Mouse (Mus musculus) heart, embryonic 16.5 days (tissue): ENCODE results near the gene Bco2. TPM values are rescaled to one million over a fixed set of nuclear protein-coding genes. Genes with fewer than 3 reads are reported as not detected.
A peak's percentile ranks its signal among the peaks of the same experiment; 100 is the strongest.

ENCODE experiments used
- ATAC-seq: fragments of 200-750 bp; cut with Nextera tagmentation; replicated peaks from 2 replicates; pipeline ENCODE4 v1.8.0; 2017; ENCODE audit warnings: moderate number of reproducible peaks; ENCODE audit not compliant: insufficient read depth, low FRiP score; ENCODE audit errors: extremely low read depth
- H3K27ac ChIP-seq: fragments of 300-500 bp; sonication (generic); 2 replicates; pipeline ENCODE4 v1.5.1; 2014; ENCODE audit warnings: mild to moderate bottlenecking, low read length, control low read depth, moderate library complexity
- H3K27me3 ChIP-seq: fragments of 300-500 bp; sonication (generic); 2 replicates; pipeline ENCODE4 v1.6.1; 2014; ENCODE audit warnings: low read length, mixed read lengths; ENCODE audit not compliant: control insufficient read depth, insufficient read depth
- H3K36me3 ChIP-seq: fragments of 300-500 bp; sonication (generic); 2 replicates; pipeline ENCODE4 v1.6.1; 2014; ENCODE audit not compliant: control insufficient read depth, insufficient read depth
- H3K4me1 ChIP-seq: fragments of 300-500 bp; sonication (generic); 2 replicates; pipeline ENCODE4 v1.6.1; 2014; ENCODE audit warnings: low read length, mixed read lengths; ENCODE audit not compliant: control insufficient read depth, insufficient read depth
- H3K4me2 ChIP-seq: fragments of 300-500 bp; sonication (generic); 2 replicates; pipeline ENCODE4 v1.6.1; 2014; ENCODE audit warnings: low read depth, mild to moderate bottlenecking, control low read depth, low read length
- H3K4me3 ChIP-seq: fragments of 300-500 bp; sonication (generic); 2 replicates; pipeline ENCODE4 v1.5.1; 2014; ENCODE audit warnings: mild to moderate bottlenecking, control low read depth, low read length
- H3K9ac ChIP-seq: fragments of 300-500 bp; sonication (generic); 2 replicates; pipeline ENCODE4 v1.6.1; 2014; ENCODE audit warnings: low read length, control low read depth
- H3K9me3 ChIP-seq: fragments of 300-500 bp; sonication (generic); replicated peaks from 2 replicates; pipeline ENCODE4 v1.6.1; 2016; ENCODE audit warnings: low read length; ENCODE audit not compliant: control insufficient read depth
- WGBS: fragments of 180-500 bp; shearing (Covaris S2); extraction: QIAGEN DNeasy Blood & Tissue Kit; methylation state at CpG from one replicate; pipeline ENCODE4 v1.1.7; 2014; 5-methylcytosine and 5-hydroxymethylcytosine counted together
- polyA plus RNA-seq: library from polyadenylated mRNA; unstranded; fragments of >200 nt; fragmentation: Nextera tagmentation; extraction: Ambion mirVana; gene quantifications from 2 replicates; pipeline ENCODE4 v1.2.1, GENCODE M21; 2015

Gene Bco2
- polyA plus RNA-seq, 1 experiment from 2014 or later: 0.21 TPM

GRCm38 (mm10) chr9:50528293-50528892 lies 26.6 kb downstream of the Bco2 start, which contains the start of gene Pts:
Gene Pts (minus strand): TSS chr9:50528724.
- Histone ChIP-seq H3K27ac (peak within 1 kb of the TSS; percentile 78), H3K36me3 (0 out of 2 replicates have a peak, but pooled peaks cover 2% of the 10 kb centered on the region)
- WGBS: under 1% methylated on average over 54 of the region's 54 CpGs

DNA sequence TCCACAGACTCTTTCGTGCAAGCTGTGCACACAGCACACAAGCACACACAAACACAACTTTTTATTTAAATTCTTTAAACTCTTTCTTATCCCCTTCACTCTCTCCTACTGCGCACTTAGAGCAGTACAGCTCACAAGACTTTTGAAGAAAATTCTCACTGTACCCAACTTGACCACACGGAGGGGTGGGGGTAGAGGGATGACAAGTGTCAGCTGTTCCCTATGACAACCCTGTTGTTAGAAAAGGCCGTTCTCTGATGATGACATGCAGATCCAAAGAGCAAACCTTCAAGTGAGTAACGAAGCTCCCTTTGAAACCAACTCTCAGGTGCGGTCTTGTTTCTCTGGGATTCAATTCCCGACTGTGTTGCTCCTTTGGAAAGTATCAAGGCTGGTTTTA lies 27.1 kb downstream of the Bco2 start:
- Histone ChIP-seq H3K27me3 (no peaks in the 10 kb centered on the region), H3K4me3 (peak overlapping the region; percentile 68), H3K4me2 (peak overlapping the region; percentile 79), H3K36me3 (0 out of 2 replicates have a peak, but pooled peaks cover 2% of the 10 kb centered on the region), H3K4me1 (peaks cover 9% of the 10 kb centered on the region), H3K9me3 (no peaks in the 10 kb centered on the region), H3K9ac (peak overlapping the region; percentile 79), H3K27ac (no peak overlapping the region)
- 36% methylated on average over 7 of the region's 7 CpGs for WGBS
- no peak for ATAC-seq

More at GRCm38 (mm10) chr9:50528293-50528892, 26.6 kb downstream of the Bco2 start, which contains the start of gene Pts:
- Histone ChIP-seq H3K27me3 (no peaks in the 10 kb centered on the region), H3K9ac (peak within 1 kb of the TSS; percentile 79), H3K4me1 (peaks cover 9% of the 10 kb centered on the region), H3K9me3 (no peaks in the 10 kb centered on the region), H3K4me2 (peak within 1 kb of the TSS; percentile 79), H3K4me3 (peak within 1 kb of the TSS; percentile 68)
- ATAC-seq: peak; percentile 100

DNA sequence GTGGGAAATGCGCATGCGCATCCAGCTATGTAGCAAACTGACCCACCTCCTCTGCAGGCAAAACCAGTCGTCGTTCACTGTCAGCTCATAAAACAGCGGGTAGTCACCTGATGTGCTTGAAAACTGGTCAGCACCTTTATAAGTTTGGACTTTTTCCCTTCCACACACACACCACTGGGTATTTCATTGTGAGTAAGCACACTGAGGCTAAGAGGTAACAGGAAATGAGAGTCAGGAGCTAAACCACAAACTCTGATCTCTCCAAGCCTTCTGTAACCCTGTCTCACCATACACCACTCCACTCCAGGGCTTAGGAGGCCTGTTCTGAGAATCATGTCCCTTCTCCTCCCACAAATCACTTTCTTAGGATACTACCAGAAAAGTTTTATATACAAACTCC lies 29.4 kb downstream of the Bco2 start:
- H3K27ac ChIP-seq: no peak overlapping the region
- peaks cover 7% of the 10 kb centered on the region for H3K36me3 ChIP-seq
- H3K9me3 ChIP-seq: no peaks in the 10 kb centered on the region
- WGBS: 77% methylated on average over 5 of the region's 5 CpGs
- H3K27me3 ChIP-seq: no peaks in the 10 kb centered on the region
- no peak overlapping the region for H3K4me2 ChIP-seq
- H3K4me3 ChIP-seq: no peak overlapping the region
- no peak for ATAC-seq
- no peak overlapping the region for H3K9ac ChIP-seq
- H3K4me1 ChIP-seq: peaks cover 9% of the 10 kb centered on the region

DNA sequence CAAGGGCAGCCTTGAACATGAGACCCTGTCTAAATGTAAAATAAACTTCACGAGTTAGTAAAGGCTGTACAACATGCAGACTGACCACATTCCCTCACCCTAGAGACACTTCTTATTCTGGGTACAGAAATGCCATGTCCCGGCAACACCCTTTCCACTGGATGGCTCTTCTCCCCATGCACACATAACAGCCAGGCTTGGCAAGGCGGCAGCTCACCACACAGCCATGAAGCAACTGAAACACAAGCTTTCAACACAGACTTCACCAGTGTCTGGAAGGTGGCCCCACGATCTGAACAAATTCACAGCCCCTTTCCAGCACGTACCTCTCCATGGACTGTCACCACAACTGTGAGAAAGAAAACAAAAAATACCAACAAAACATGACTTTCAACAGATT lies 30.0 kb downstream of the Bco2 start:
- no peak for ATAC-seq
- no peak overlapping the region for H3K27ac ChIP-seq
- 86% methylated on average over 5 of the region's 5 CpGs for WGBS
- no peak overlapping the region for H3K4me2 ChIP-seq
- no peaks in the 10 kb centered on the region for H3K27me3 ChIP-seq
- H3K36me3 ChIP-seq: peaks cover 7% of the 10 kb centered on the region
- H3K9me3 ChIP-seq: no peaks in the 10 kb centered on the region
- H3K9ac ChIP-seq: no peak overlapping the region
- peaks cover 9% of the 10 kb centered on the region for H3K4me1 ChIP-seq
- no peak overlapping the region for H3K4me3 ChIP-seq

GRCm38 (mm10) chr9:50522574-50522973 lies 32.4 kb downstream of the Bco2 start:
- WGBS: 71% methylated on average over 5 of the region's 5 CpGs
- no peak overlapping the region for H3K4me3 ChIP-seq
- no peak for ATAC-seq

GRCm38 (mm10) chr9:50521562-50521961 lies 33.4 kb downstream of the Bco2 start:
- 40% methylated on average over 2 of the region's 2 CpGs for WGBS
- H3K9me3 ChIP-seq: no peaks in the 10 kb centered on the region
- H3K4me1 ChIP-seq: no peaks in the 10 kb centered on the region
- H3K9ac ChIP-seq: no peak overlapping the region
- H3K4me2 ChIP-seq: no peak overlapping the region
- H3K4me3 ChIP-seq: no peak overlapping the region
- H3K27me3 ChIP-seq: no peaks in the 10 kb centered on the region
- H3K27ac ChIP-seq: no peak overlapping the region
- no peak for ATAC-seq
- H3K36me3 ChIP-seq: peaks cover 7% of the 10 kb centered on the region

More at GRCm38 (mm10) chr9:50522574-50522973, 32.4 kb downstream of the Bco2 start:
- Histone ChIP-seq H3K9me3 (no peaks in the 10 kb centered on the region), H3K27ac (no peak overlapping the region), H3K4me1 (peaks cover 5% of the 10 kb centered on the region), H3K27me3 (no peaks in the 10 kb centered on the region), H3K36me3 (peaks cover 7% of the 10 kb centered on the region), H3K9ac (no peak overlapping the region), H3K4me2 (no peak overlapping the region)

- Histone ChIP-seq H3K9ac (no peak overlapping the region), H3K4me3 (no peak overlapping the region), H3K4me2 (no peak overlapping the region), H3K36me3 (peaks cover 7% of the 10 kb centered on the region), H3K9me3 (no peaks in the 10 kb centered on the region), H3K27ac (no peak overlapping the region), H3K27me3 (no peaks in the 10 kb centered on the region), H3K4me1 (no peaks in the 10 kb centered on the region)
- no peak for ATAC-seq
- WGBS: 68% methylated on average over 6 of the region's 6 CpGs
Measured at GRCm38 (mm10) chr9:50520748-50521147, 34.2 kb downstream of the Bco2 start.

GRCm38 (mm10) chr9:50518781-50519180 lies 36.2 kb downstream of the Bco2 start:
- peaks cover 5% of the 10 kb centered on the region for H3K36me3 ChIP-seq
- H3K9me3 ChIP-seq: no peaks in the 10 kb centered on the region
- no peak for ATAC-seq
- H3K4me3 ChIP-seq: no peak overlapping the region
- no peak overlapping the region for H3K27ac ChIP-seq
- H3K4me1 ChIP-seq: no peaks in the 10 kb centered on the region
- 17% methylated on average over 2 of the region's 2 CpGs for WGBS
- H3K9ac ChIP-seq: no peak overlapping the region
- no peaks in the 10 kb centered on the region for H3K27me3 ChIP-seq
- no peak overlapping the region for H3K4me2 ChIP-seq

DNA sequence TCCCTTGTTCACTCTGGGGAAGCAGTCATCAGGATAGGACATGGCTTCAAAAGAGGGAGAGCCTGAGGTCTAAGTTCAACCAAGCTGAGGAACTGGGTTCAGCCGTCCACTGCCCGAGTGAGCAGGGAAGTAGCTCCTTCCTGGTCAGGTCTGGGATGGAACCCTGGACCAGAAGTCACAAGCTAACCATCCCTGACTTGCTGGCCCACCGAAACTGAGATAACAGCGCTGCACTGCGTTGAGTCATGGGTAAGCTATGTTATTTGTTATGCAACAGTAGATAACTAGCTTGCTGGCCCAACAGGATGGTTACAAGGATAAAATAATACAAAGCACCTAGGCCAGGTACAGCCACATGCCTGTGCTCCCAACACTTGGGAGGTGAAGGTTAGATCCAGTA lies 39.5 kb downstream of the Bco2 start:
- no peak overlapping the region for H3K9ac ChIP-seq
- no peak for ATAC-seq
- no peaks in the 10 kb centered on the region for H3K27me3 ChIP-seq
- no peaks in the 10 kb centered on the region for H3K36me3 ChIP-seq
- no peaks in the 10 kb centered on the region for H3K4me1 ChIP-seq
- H3K9me3 ChIP-seq: no peaks in the 10 kb centered on the region
- no peak overlapping the region for H3K4me2 ChIP-seq
- H3K27ac ChIP-seq: no peak overlapping the region
- 54% methylated on average over 5 of the region's 5 CpGs for WGBS
- H3K4me3 ChIP-seq: no peak overlapping the region
